Mouse (Mus musculus): ENCODE measurements around the gene Nppb. TPM values are rescaled to one million over a fixed set of nuclear protein-coding genes. Genes with fewer than 3 reads are reported as not detected.

The Nppb gene
- polyA plus RNA-seq, 1 experiment from 2014 or later, result not detected

DNA sequence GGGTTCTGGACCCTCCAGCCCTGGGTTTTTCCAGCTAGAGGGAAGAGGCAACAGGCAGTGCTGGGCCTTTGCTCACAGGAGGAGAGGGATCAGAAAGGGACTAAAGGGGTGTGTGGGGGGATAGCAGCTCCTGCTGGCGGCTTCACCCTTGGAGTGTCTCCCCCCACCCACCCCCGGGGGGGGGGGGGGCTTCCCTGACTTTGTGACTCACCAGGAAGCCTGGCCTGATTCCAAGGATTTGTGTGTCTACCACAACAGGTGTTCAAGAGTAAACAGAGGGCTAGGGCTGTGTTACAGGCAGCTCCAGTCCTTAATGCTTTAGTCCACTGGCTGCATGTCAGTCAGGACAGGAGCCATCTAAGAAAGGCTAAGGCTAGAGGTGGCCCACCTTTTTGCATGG lies 38.1 kb upstream of the Nppb start:
- Histone ChIP-seq H3K4me1 (peaks cover 8% of the 10 kb centered on the region), H3K27ac (no peak overlapping the region), H3K27me3 (no peaks in the 10 kb centered on the region), H3K4me3 (no peak overlapping the region), H3K9me3 (no peaks in the 10 kb centered on the region), H3K36me3 (peaks cover 45% of the 10 kb centered on the region), H3K9ac (no peak overlapping the region), H3K4me2 (replicated peaks) (no peak overlapping the region)
- WGBS, result 66% methylated on average over 2 of the region's 2 CpGs
- no peak for ATAC-seq (ENCODE audit: insufficient number of reproducible peaks, insufficient read depth, low FRiP score, low TSS enrichment)

DNA sequence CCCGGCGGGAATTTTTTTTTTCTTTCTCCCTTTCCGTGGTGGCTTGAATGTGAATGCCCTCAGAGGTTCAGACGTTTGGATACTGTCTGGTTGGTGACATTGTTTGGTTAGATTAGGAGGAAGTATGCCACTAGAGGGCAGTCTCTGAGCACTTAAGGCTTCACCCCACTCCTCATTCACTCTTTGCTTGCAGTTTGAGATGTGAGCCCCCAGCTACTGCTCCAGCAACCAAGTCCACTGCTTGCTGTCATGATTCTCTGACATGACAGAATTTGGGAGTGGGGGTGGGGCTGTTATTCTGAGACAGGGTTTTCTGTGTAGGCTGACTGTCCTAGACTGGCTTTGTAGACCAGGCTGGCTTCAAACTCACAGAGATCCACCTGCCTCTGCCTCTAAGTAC lies 32.0 kb upstream of the Nppb start:
- ATAC-seq (ENCODE audit: insufficient number of reproducible peaks, insufficient read depth, low FRiP score, low TSS enrichment), result no peak

DNA sequence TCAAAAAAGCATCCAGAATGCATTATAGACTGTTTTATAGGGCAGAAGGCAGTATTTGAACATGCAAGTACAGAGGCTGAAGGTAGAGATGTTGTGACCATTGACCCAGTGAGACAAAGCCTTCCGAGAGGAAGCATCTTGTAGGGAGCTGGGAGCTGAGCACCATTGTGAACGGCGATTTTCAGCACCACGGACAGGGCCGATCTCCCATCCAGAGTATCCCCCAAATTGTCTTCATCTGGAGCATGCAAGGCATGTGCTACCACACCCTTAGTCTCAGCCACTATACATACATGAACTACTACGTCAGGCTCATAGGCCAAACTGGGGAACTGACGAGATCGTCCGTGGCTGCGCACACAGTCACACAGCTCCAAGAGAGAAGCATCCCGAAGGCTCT lies 28.4 kb upstream of the Nppb start:
- Histone ChIP-seq H3K4me1 (no peaks in the 10 kb centered on the region), H3K4me3 (no peak overlapping the region), H3K9ac (no peak overlapping the region), H3K27me3 (no peaks in the 10 kb centered on the region), H3K4me2 (replicated peaks) (no peak overlapping the region), H3K9me3 (no peaks in the 10 kb centered on the region), H3K36me3 (no peaks in the 10 kb centered on the region), H3K27ac (no peak overlapping the region)
- 41% methylated on average over 11 of the region's 11 CpGs for WGBS
- ATAC-seq (ENCODE audit: insufficient number of reproducible peaks, insufficient read depth, low FRiP score, low TSS enrichment), result no peak

More for the DNA sequence above, 32.0 kb upstream of the Nppb start:
- Histone ChIP-seq H3K9ac (no peak overlapping the region), H3K9me3 (no peaks in the 10 kb centered on the region), H3K4me1 (no peaks in the 10 kb centered on the region), H3K4me2 (replicated peaks) (no peak overlapping the region), H3K27me3 (no peaks in the 10 kb centered on the region), H3K36me3 (no peaks in the 10 kb centered on the region), H3K27ac (no peak overlapping the region), H3K4me3 (no peak overlapping the region)
- WGBS, result 9% methylated on average over 4 of the region's 4 CpGs

DNA sequence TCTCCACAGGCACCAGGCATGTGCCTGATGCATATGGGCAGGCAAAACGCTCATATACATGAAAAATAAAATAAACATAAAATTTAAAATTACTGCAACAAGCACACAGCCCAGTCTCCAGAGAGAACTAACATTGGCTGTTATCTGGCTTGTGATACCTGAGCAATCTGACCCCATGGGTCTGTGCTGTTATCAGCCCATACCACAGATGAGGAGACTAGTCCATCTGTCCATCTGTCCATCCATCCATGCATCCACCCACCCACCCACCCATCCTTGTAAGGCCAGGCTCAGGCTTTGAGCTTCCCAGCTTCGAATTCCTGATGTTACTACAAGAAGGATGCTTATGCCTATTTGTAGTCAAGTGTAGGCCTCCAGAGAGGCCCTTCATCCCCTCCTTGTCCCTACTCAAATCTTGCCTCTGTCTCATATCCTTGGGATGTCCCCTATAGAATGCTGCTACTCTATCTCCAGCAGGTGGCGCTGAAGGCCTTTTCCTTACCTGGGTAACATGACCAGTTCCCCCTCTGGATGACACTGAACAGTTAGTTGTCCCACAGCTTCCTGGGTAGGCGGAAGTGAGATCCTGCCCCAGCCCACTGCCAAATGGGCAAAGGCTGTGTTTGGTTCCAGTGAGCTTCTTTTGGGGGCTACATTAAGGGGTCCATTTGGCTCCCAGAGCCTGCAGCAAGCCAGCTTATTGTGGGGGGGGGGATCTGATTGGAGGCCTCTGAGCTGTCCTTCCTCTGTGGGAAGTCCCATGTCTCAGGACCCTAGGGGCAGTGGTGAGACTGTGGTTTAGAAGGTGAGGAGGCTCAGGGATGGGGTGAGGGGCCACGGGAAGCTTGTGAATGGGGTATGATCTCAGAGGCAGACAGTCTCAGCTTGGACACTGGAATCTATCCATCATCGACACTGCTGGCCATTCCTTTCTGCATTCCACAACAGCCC lies 25.4 kb upstream of the Nppb start:
- H3K4me2 ChIP-seq (replicated peaks), result no peak overlapping the region
- 39% methylated on average over 6 of the region's 6 CpGs for WGBS
- no peaks in the 10 kb centered on the region for H3K27me3 ChIP-seq
- no peak overlapping the region for H3K4me3 ChIP-seq
- no peaks in the 10 kb centered on the region for H3K4me1 ChIP-seq
- no peaks in the 10 kb centered on the region for H3K36me3 ChIP-seq
- H3K9ac ChIP-seq, result no peak overlapping the region
- H3K27ac ChIP-seq, result no peak overlapping the region
- H3K9me3 ChIP-seq, result no peaks in the 10 kb centered on the region
- no peak for ATAC-seq (ENCODE audit: insufficient number of reproducible peaks, insufficient read depth, low FRiP score, low TSS enrichment)

DNA sequence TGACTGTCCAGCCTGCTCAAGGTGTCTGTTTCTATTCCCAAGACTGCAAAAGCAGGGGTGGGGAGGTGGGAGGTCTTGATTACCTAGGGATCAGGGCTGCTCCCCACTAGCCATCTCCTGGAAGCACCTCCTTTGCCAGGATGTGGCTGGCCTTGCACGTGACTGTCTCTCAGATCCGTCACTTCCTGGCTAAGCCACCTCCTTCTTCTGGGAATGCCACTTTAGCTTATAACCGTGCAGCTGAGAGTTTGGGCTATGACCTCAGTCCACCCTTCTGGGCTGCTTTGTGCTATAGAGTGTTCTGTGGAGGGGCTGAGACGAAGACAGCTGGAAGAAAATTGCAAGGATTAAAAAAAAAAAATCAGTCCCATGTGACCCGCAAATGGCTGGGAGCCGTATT lies 22.8 kb upstream of the Nppb start:
- no peak overlapping the region for H3K4me3 ChIP-seq
- H3K4me1 ChIP-seq, result no peaks in the 10 kb centered on the region
- ATAC-seq (ENCODE audit: insufficient number of reproducible peaks, insufficient read depth, low FRiP score, low TSS enrichment), result no peak
- 43% methylated on average over 6 of the region's 6 CpGs for WGBS
- no peak overlapping the region for H3K4me2 ChIP-seq (replicated peaks)
- no peaks in the 10 kb centered on the region for H3K36me3 ChIP-seq
- no peaks in the 10 kb centered on the region for H3K9me3 ChIP-seq
- no peaks in the 10 kb centered on the region for H3K27me3 ChIP-seq
- H3K27ac ChIP-seq, result no peak overlapping the region
- no peak overlapping the region for H3K9ac ChIP-seq

DNA sequence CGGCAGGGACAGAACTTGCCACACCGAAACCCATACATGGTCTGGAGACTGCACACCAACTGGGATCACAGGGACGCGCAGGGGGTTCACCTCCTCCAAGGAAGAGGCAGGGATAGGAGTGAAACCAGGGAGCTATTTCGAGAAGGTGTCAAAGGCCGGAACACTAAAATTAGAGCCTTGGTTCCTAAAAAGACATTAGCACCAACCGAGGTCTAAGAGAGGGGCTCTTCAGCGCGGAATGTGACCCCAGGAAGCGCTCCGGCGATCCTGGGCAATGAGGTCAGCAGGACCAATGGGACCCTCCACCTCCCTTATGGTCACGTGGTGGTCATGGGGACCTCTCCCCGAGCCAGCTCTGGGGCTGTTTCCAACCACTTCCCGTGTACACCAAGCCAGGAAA lies 22.0 kb upstream of the Nppb start:
- Histone ChIP-seq H3K36me3 (no peaks in the 10 kb centered on the region), H3K27ac (no peak overlapping the region), H3K27me3 (no peaks in the 10 kb centered on the region), H3K4me1 (no peaks in the 10 kb centered on the region), H3K9ac (no peak overlapping the region), H3K9me3 (no peaks in the 10 kb centered on the region), H3K4me3 (no peak overlapping the region), H3K4me2 (replicated peaks) (no peak overlapping the region)
- 86% methylated on average over 15 of the region's 15 CpGs for WGBS
- ATAC-seq (ENCODE audit: insufficient number of reproducible peaks, insufficient read depth, low FRiP score, low TSS enrichment), result no peak

DNA sequence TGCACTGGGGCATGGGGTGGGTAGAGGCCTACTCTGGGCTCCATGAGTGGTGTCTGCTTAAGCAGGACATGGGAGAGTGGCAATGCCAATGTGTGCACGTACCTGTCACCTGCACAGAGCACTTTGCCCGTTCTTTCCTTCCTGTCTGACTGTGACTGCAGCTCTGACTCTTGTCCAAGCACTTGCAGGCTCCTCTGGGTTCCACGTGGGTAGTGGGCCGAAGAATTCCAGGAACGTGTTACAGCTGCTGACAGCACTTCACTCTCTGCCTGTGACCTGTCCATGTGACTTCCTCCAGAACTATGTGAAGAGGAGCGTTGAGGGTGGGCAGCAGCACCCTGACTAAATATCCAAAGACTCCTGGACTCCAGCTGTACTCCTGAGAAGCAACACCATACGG lies 19.9 kb upstream of the Nppb start:
- no peak for ATAC-seq (ENCODE audit: insufficient number of reproducible peaks, insufficient read depth, low FRiP score, low TSS enrichment)
- Histone ChIP-seq H3K27ac (no peak overlapping the region), H3K27me3 (no peaks in the 10 kb centered on the region), H3K9ac (no peak overlapping the region), H3K4me3 (no peak overlapping the region), H3K36me3 (no peaks in the 10 kb centered on the region), H3K9me3 (no peaks in the 10 kb centered on the region), H3K4me2 (replicated peaks) (no peak overlapping the region), H3K4me1 (no peaks in the 10 kb centered on the region)
- WGBS, result 72% methylated on average over 7 of the region's 7 CpGs

DNA sequence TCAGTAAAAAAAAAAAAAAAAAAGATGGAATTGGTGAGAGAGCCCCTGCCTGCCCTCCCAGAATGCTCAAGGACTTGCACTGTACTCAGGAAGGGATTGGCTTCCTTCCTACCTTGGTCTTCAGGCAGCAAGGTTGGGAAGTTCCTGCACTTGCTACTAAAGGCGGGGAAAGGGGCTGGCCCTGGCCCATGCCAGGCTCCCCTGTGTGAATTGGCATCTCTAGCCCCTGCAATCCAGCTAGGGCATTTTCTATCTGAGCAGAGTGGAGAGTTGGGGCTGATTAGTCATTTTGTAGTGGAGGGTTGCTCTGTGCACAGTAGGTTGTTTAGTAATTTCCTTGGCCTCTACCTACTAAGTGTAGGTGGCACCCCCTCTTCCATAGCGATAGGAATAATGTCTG lies 16.8 kb upstream of the Nppb start:
- Histone ChIP-seq H3K27ac (no peak overlapping the region), H3K4me3 (no peak overlapping the region), H3K9ac (no peak overlapping the region), H3K4me2 (replicated peaks) (no peak overlapping the region), H3K4me1 (no peaks in the 10 kb centered on the region), H3K36me3 (no peaks in the 10 kb centered on the region), H3K9me3 (no peaks in the 10 kb centered on the region), H3K27me3 (no peaks in the 10 kb centered on the region)
- WGBS, result 74% methylated on average over 2 of the region's 2 CpGs
- ATAC-seq (ENCODE audit: insufficient number of reproducible peaks, insufficient read depth, low FRiP score, low TSS enrichment), result no peak

DNA sequence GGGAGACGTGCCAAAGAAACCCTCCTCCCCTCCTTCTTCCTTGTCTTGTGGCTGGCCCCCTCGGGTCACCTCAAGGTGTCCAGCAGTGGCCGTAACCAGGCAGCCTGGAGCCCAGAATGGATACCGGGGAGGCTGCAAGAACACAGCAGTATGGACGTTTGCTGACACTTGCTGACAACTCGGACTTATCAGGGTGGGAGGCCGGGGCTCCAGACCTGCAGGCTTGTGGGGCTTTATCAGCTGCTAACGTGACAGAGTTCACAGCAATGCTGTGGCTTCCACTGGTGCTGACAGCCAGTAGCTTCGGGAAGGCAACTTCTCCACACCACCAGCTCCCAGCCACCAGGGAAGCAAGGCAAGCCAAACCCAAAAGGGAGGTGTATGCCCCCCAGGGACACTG lies 16.3 kb upstream of the Nppb start:
- 55% methylated on average over 9 of the region's 9 CpGs for WGBS

DNA sequence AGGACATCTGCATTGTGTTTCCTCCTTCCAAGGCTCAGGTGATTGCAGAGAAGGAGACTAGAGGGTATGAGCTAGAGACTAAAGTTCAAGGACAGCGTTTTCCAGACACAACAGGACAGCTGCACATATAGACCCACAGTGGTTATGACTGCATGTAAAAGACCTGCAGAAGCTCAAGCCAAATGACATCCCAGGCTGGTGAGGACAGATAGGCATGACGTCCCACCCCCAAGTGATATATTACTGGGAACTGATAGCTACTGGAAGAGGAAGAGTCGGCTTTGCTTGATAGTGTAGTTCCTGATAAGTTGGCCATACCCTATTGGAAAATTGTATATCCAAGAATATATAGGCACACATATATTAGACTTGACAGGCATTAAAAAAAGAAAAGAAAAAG lies 9.4 kb upstream of the Nppb start:
- ATAC-seq (ENCODE audit: insufficient number of reproducible peaks, insufficient read depth, low FRiP score, low TSS enrichment), result no peak
- Histone ChIP-seq H3K9ac (no peak overlapping the region), H3K36me3 (no peaks in the 10 kb centered on the region), H3K4me3 (no peak overlapping the region), H3K27ac (no peak overlapping the region), H3K4me2 (replicated peaks) (no peak overlapping the region), H3K27me3 (no peaks in the 10 kb centered on the region), H3K9me3 (no peaks in the 10 kb centered on the region), H3K4me1 (no peaks in the 10 kb centered on the region)
- 79% methylated on average over 3 of the region's 3 CpGs for WGBS

More for the DNA sequence above, 16.3 kb upstream of the Nppb start:
- Histone ChIP-seq H3K4me2 (replicated peaks) (no peak overlapping the region), H3K4me3 (no peak overlapping the region), H3K27ac (no peak overlapping the region), H3K4me1 (no peaks in the 10 kb centered on the region), H3K27me3 (no peaks in the 10 kb centered on the region), H3K9ac (no peak overlapping the region), H3K9me3 (no peaks in the 10 kb centered on the region), H3K36me3 (no peaks in the 10 kb centered on the region)
- no peak for ATAC-seq (ENCODE audit: insufficient number of reproducible peaks, insufficient read depth, low FRiP score, low TSS enrichment)

DNA sequence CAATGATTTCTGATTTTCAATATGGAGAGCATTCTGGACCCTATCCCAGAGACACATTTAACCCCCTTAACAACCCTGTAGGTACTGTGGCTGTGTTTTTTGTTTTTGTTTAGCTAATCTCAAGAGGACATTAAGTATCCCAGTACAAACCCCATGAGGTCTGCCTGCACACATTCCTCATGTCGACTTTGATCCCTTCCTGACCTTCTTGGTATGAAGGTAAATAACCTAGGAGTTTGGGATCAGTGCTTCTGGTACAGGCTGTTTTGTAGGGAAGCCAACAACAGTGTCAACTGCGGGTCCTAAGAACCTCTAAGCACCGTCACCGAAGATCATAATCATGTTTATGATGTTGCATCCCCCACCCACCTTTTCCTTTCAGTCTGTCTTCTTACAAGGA lies 7.9 kb upstream of the Nppb start:
- H3K4me1 ChIP-seq, result no peaks in the 10 kb centered on the region
- no peaks in the 10 kb centered on the region for H3K36me3 ChIP-seq
- H3K27ac ChIP-seq, result no peak overlapping the region
- no peak for ATAC-seq (ENCODE audit: insufficient number of reproducible peaks, insufficient read depth, low FRiP score, low TSS enrichment)
- 79% methylated on average over 4 of the region's 4 CpGs for WGBS
- H3K4me2 ChIP-seq (replicated peaks), result no peak overlapping the region
- no peak overlapping the region for H3K9ac ChIP-seq
- no peaks in the 10 kb centered on the region for H3K27me3 ChIP-seq
- H3K9me3 ChIP-seq, result no peaks in the 10 kb centered on the region
- no peak overlapping the region for H3K4me3 ChIP-seq

DNA sequence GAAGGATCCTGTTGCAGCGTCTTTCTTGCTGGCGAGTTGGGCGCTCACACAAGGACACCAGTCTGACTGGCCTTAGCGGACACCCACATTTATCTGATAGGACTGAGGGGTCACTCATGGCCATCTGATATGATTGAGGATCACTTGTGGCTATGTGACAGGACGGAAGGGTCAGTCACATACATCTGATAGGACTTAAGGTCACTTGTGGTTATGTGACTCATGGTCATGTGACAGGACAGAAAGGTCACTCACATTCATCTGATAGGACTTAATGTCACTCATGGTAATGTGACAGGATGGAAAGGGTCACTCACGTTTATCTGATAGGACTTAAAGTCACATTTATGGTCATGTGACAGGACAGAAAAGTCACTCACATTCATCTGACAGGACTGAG lies 7.2 kb upstream of the Nppb start:
- Histone ChIP-seq H3K36me3 (no peaks in the 10 kb centered on the region), H3K9ac (no peak overlapping the region), H3K4me2 (replicated peaks) (no peak overlapping the region), H3K27me3 (no peaks in the 10 kb centered on the region), H3K4me3 (no peak overlapping the region), H3K27ac (no peak overlapping the region), H3K9me3 (no peaks in the 10 kb centered on the region), H3K4me1 (no peaks in the 10 kb centered on the region)
- ATAC-seq (ENCODE audit: insufficient number of reproducible peaks, insufficient read depth, low FRiP score, low TSS enrichment), result no peak
- WGBS, result 87% methylated on average over 6 of the region's 6 CpGs

All from embryonic facial prominence, embryonic 12.5 days (tissue).